Mouse (Mus musculus): ENCODE data around the gene Rora. TPM values are rescaled to one million over a fixed set of nuclear protein-coding genes. Genes with fewer than 3 reads are reported as not detected.
A peak's percentile ranks its signal among the peaks of the same experiment; 100 is the strongest.

Rora gene
- total RNA-seq, 2 experiments from 2014 or later, result 36.7 to 99.2 TPM

GRCm38 (mm10) chr9:68989885-68990449 is 336.4 kb downstream of the Rora start:
- no peak for DNase-seq (ENCODE audit: low spot score in 2 of 2)

GRCm38 (mm10) chr9:68993881-68994280 is 340.3 kb downstream of the Rora start:
- DNase-seq (ENCODE audit: low spot score in 2 of 2), result no peak

- DNase-seq (ENCODE audit: low spot score in 2 of 2), result no peak
Measured at GRCm38 (mm10) chr9:68998961-68999360, 345.4 kb downstream of the Rora start.

- no peak for DNase-seq (ENCODE audit: low spot score in 2 of 2)
Measured at GRCm38 (mm10) chr9:69004514-69004913, 350.9 kb downstream of the Rora start.

GRCm38 (mm10) chr9:69006666-69007065 is 353.1 kb downstream of the Rora start:
- no peak for DNase-seq (ENCODE audit: low spot score in 2 of 2)

GRCm38 (mm10) chr9:69008706-69009105 is 355.1 kb downstream of the Rora start:
- DNase-seq (ENCODE audit: low spot score in 2 of 2), result no peak

- peak; percentile 45 to 68 for DNase-seq (ENCODE audit: low spot score in 2 of 2)
Measured at GRCm38 (mm10) chr9:69010886-69011285, 357.3 kb downstream of the Rora start.

- no peak for DNase-seq (ENCODE audit: low spot score in 2 of 2)
Measured at GRCm38 (mm10) chr9:69013186-69013715, 359.7 kb downstream of the Rora start.

GRCm38 (mm10) chr9:69014203-69014602 is 360.6 kb downstream of the Rora start:
- DNase-seq (ENCODE audit: low spot score in 2 of 2), result no peak

GRCm38 (mm10) chr9:69020381-69020780 is 366.8 kb downstream of the Rora start:
- no peak for DNase-seq (ENCODE audit: low spot score in 2 of 2)

GRCm38 (mm10) chr9:69021482-69021881 is 367.9 kb downstream of the Rora start:
- no peak for DNase-seq (ENCODE audit: low spot score in 2 of 2)

GRCm38 (mm10) chr9:69023314-69023713 is 369.7 kb downstream of the Rora start:
- DNase-seq (ENCODE audit: low spot score in 2 of 2), result no peak

- no peak for DNase-seq (ENCODE audit: low spot score in 2 of 2)
Measured at GRCm38 (mm10) chr9:69028177-69028576, 374.6 kb downstream of the Rora start.

GRCm38 (mm10) chr9:69034301-69034871 is 380.8 kb downstream of the Rora start:
- no peak for DNase-seq (ENCODE audit: low spot score in 2 of 2)

- DNase-seq (ENCODE audit: low spot score in 2 of 2), result no peak
Measured at GRCm38 (mm10) chr9:69035456-69035855, 381.9 kb downstream of the Rora start.

GRCm38 (mm10) chr9:69036296-69036695 is 382.7 kb downstream of the Rora start:
- DNase-seq (ENCODE audit: low spot score in 2 of 2), result no peak

- DNase-seq (ENCODE audit: low spot score in 2 of 2), result no peak
Measured at GRCm38 (mm10) chr9:69043920-69044613, 390.5 kb downstream of the Rora start.

- DNase-seq (ENCODE audit: low spot score in 2 of 2), result no peak
Measured at GRCm38 (mm10) chr9:69044614-69045133, 391.1 kb downstream of the Rora start.

- no peak for DNase-seq (ENCODE audit: low spot score in 2 of 2)
Measured at GRCm38 (mm10) chr9:69045908-69046307, 392.3 kb downstream of the Rora start.

- no peak for DNase-seq (ENCODE audit: low spot score in 2 of 2)
Measured at GRCm38 (mm10) chr9:69050856-69051255, 397.3 kb downstream of the Rora start.

- DNase-seq (ENCODE audit: low spot score in 2 of 2), result no peak
Measured at GRCm38 (mm10) chr9:69051890-69052289, 398.3 kb downstream of the Rora start.

GRCm38 (mm10) chr9:69055302-69055701 is 401.7 kb downstream of the Rora start:
- DNase-seq (ENCODE audit: low spot score in 2 of 2), result no peak
